Mouse (Mus musculus) gastrocnemius, postnatal 4 days (tissue): Measurements from ENCODE around the gene Gm29666. TPM values are rescaled to one million over a fixed set of nuclear protein-coding genes. Genes with fewer than 3 reads are reported as not detected.

Source experiments
- DNase-seq, 2 experiments: peaks; one replicate each; pipeline ENCODE4 v3.0.0; 2021 to 2022; ENCODE audit warnings: low spot score in 2 of 2, mixed read lengths in 2 of 2
- long read RNA-seq, 2 experiments: library from polyadenylated mRNA; stranded (forward); transcript quantifications; one replicate each; pipeline ENCODE4 v2.0.0; 2021
- total RNA-seq, 2 experiments: library from RNA; stranded (reverse); gene quantifications; 2 replicates each; pipeline ENCODE4 v1.2.3; 2021

Gm29666 gene
- total RNA-seq = under 1 TPM; 0.22 to 0.29 TPM
- long read RNA-seq, experiment 1 = 0 reads
- long read RNA-seq, experiment 2 = 0 reads

GRCm38 (mm10) chr15:84919938-84920337 is at the start of gene Gm29666:
TSS of gene Gm29666 (minus strand) at chr15:84920038.
- DNase-seq = no peak

GRCm38 (mm10) chr15:84968534-84968933 is 48.7 kb upstream of the Gm29666 start:
- no peak for DNase-seq

- peak in 1 of 2 experiments; percentile 57 for DNase-seq
Observed at GRCm38 (mm10) chr15:84965575-84966360, 45.9 kb upstream of the Gm29666 start.

GRCm38 (mm10) chr15:84964771-84965170 is 44.9 kb upstream of the Gm29666 start:
- DNase-seq = no peak

GRCm38 (mm10) chr15:84962518-84962917 is 42.7 kb upstream of the Gm29666 start:
- DNase-seq = no peak

- peak in 1 of 2 experiments; percentile 46 for DNase-seq
Observed at GRCm38 (mm10) chr15:84960692-84961091, 40.9 kb upstream of the Gm29666 start.

- DNase-seq = no peak
Observed at GRCm38 (mm10) chr15:84959891-84960290, 40.1 kb upstream of the Gm29666 start.

GRCm38 (mm10) chr15:84958331-84958730 is 38.5 kb upstream of the Gm29666 start:
- no peak for DNase-seq

GRCm38 (mm10) chr15:84957851-84958250 is 38.0 kb upstream of the Gm29666 start:
- DNase-seq = no peak

GRCm38 (mm10) chr15:84953259-84953658 is 33.4 kb upstream of the Gm29666 start:
- DNase-seq = no peak

GRCm38 (mm10) chr15:84950053-84950452 is 30.2 kb upstream of the Gm29666 start:
- DNase-seq = no peak

GRCm38 (mm10) chr15:84948990-84949389 is 29.2 kb upstream of the Gm29666 start:
- DNase-seq = no peak

- DNase-seq = no peak
Observed at GRCm38 (mm10) chr15:84944319-84944718, 24.5 kb upstream of the Gm29666 start.

- no peak for DNase-seq
Observed at GRCm38 (mm10) chr15:84942647-84943285, 22.9 kb upstream of the Gm29666 start.

GRCm38 (mm10) chr15:84940102-84940501 is 20.3 kb upstream of the Gm29666 start:
- no peak for DNase-seq

- no peak for DNase-seq
Observed at GRCm38 (mm10) chr15:84934901-84935300, 15.1 kb upstream of the Gm29666 start.

- DNase-seq = no peak
Observed at GRCm38 (mm10) chr15:84932351-84932750, 12.5 kb upstream of the Gm29666 start.

- no peak for DNase-seq
Observed at GRCm38 (mm10) chr15:84925495-84926018, 5.7 kb upstream of the Gm29666 start.

- DNase-seq = no peak
Observed at GRCm38 (mm10) chr15:84924781-84925315, 5.0 kb upstream of the Gm29666 start.

- DNase-seq = no peak
Observed at GRCm38 (mm10) chr15:84923508-84924181, 3.8 kb upstream of the Gm29666 start.

GRCm38 (mm10) chr15:84922884-84923507 is 3.2 kb upstream of the Gm29666 start, which contains the start of gene Nup50:
TSS of gene Nup50 (plus strand) at chr15:84923411.
- peak; percentile 100 for DNase-seq
